Mouse (Mus musculus) CH12.LX (cell line): ENCODE measurements around the gene Vdr.

Experiments used
- CTCF ChIP-seq, 2 experiments: IDR thresholded peaks in 1 of 2; conservative IDR thresholded peaks in 1 of 2; 2 replicates each; pipeline ENCODE4 v1.5.1; 2011 to 2012; ENCODE audit warnings: low read depth in 2 of 2, low read length in 2 of 2, improper control_type of control experiment in 1 of 2, inconsistent platforms in 1 of 2, mild to moderate bottlenecking in 1 of 2, moderate library complexity in 1 of 2
- EP300 ChIP-seq: IDR thresholded peaks from 2 replicates; pipeline ENCODE4 v1.6.1; 2011; ENCODE audit warnings: low read length, improper control_type of control experiment
- ETS1 ChIP-seq: conservative IDR thresholded peaks from 2 replicates; pipeline ENCODE4 v1.6.1; 2012; ENCODE audit warnings: low read depth, mild to moderate bottlenecking, inconsistent platforms, low read length, improper control_type of control experiment, moderate library complexity
- MAX ChIP-seq: IDR thresholded peaks from 2 replicates; pipeline ENCODE4 v1.6.1; 2011; ENCODE audit warnings: low read length, improper control_type of control experiment
- NRF1 ChIP-seq: IDR thresholded peaks from 2 replicates; pipeline ENCODE4 v1.6.1; 2014; ENCODE audit warnings: low read depth, mild to moderate bottlenecking, inconsistent platforms, low read length, improper control_type of control experiment, moderate library complexity

DNA sequence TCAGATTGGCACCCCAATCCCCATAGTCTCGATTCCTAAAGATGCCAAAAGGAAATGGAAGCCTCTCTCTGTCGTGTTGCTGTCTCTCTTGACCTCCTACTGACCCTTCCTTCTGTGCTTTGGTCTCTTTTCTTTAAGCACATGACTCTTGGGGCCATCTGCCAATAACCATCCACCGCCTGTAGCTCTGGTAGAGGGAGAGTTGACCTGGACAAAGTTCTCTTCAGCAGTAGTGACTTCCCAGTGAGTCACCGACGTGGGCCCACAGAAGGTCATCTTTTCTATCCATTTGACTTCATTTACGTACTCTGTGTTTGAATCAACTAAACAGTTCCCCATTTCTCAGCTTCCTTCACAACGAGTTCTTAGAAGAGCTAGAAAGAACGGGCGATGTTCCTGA, 30.0 kb downstream of the Vdr start:
- TF ChIP-seq CTCF (conservative IDR thresholded peaks at IDR 0.05 in 1 of 2, IDR thresholded peaks at IDR 0.05 in 1 of 2; ENCODE audit: low read depth in 2 of 2, low read length in 2 of 2) (no peak), ETS1 (no peak), NRF1 (no peak), EP300 (no peak), MAX (no peak)
